Mouse (Mus musculus) spleen, adult 2 months (tissue): ENCODE data around the gene Slc6a11.

Experiments
- CTCF ChIP-seq: fragments of 200-500 bp; IDR thresholded peaks from 2 replicates; pipeline ENCODE4 v1.5.1; 2011; ENCODE audit warnings: mild to moderate bottlenecking, inconsistent platforms; ENCODE audit not compliant: insufficient read depth, insufficient read length, insufficient replicate concordance; ENCODE audit errors: extremely low read depth
- POLR2A ChIP-seq: fragments of 200-500 bp; IDR thresholded peaks from 2 replicates; pipeline ENCODE4 v1.6.1; 2011; ENCODE audit warnings: low read depth, low read length, inconsistent platforms

GRCm38 (mm10) chr6:114290184-114290583, 159.1 kb downstream of the Slc6a11 start:
- TF ChIP-seq CTCF (no peak), POLR2A (no peak)
